Mouse (Mus musculus) heart, embryonic 12.5 days (tissue): Measurements from ENCODE around the gene Sbp. TPM values are rescaled to one million over a fixed set of nuclear protein-coding genes. Genes with fewer than 3 reads are reported as not detected.

ENCODE experiments used
- ATAC-seq: fragments of 200-750 bp; cut with Nextera tagmentation; 2 replicates; pipeline ENCODE4 v1.8.0; 2017; ENCODE audit warnings: moderate TSS enrichment, moderate library complexity; ENCODE audit not compliant: insufficient number of reproducible peaks, low FRiP score
- H3K27ac ChIP-seq: fragments of 300-500 bp; sonication (generic); 2 replicates; pipeline ENCODE4 v1.5.1; 2016; ENCODE audit warnings: mild to moderate bottlenecking, moderate library complexity; ENCODE audit not compliant: poor library complexity, severe bottlenecking
- H3K27me3 ChIP-seq: fragments of 300-500 bp; sonication (generic); replicated peaks from 2 replicates; pipeline ENCODE4 v1.6.1; 2016; ENCODE audit warnings: mild to moderate bottlenecking, moderate library complexity
- H3K36me3 ChIP-seq: fragments of 300-500 bp; sonication (generic); 2 replicates; pipeline ENCODE4 v1.6.1; 2016; ENCODE audit warnings: mild to moderate bottlenecking, moderate library complexity
- H3K4me1 ChIP-seq: fragments of 300-500 bp; sonication (generic); replicated peaks from 2 replicates; pipeline ENCODE4 v1.6.1; 2016; ENCODE audit warnings: mild to moderate bottlenecking
- H3K4me2 ChIP-seq: fragments of 300-500 bp; sonication (generic); 2 replicates; pipeline ENCODE4 v1.6.1; 2016; ENCODE audit warnings: mild to moderate bottlenecking, moderate library complexity
- H3K4me3 ChIP-seq: fragments of 300-500 bp; sonication (generic); 2 replicates; pipeline ENCODE4 v1.5.1; 2016; ENCODE audit warnings: mild to moderate bottlenecking
- H3K9ac ChIP-seq: fragments of 300-500 bp; sonication (generic); 2 replicates; pipeline ENCODE4 v1.6.1; 2016; ENCODE audit warnings: mild to moderate bottlenecking, moderate library complexity
- H3K9me3 ChIP-seq: fragments of 300-500 bp; sonication (generic); replicated peaks from 2 replicates; pipeline ENCODE4 v1.6.1; 2016; ENCODE audit warnings: mild to moderate bottlenecking, moderate library complexity
- WGBS: fragments of 180-500 bp; shearing (Covaris S2); methylation state at CpG from one replicate; pipeline ENCODE4 v1.1.7; 2016; 5-methylcytosine and 5-hydroxymethylcytosine counted together
- polyA plus RNA-seq: library from polyadenylated mRNA; unstranded; fragments of >200 nt; fragmentation: Nextera tagmentation; extraction: Ambion mirVana; gene quantifications from 2 replicates; pipeline ENCODE4 v1.2.1, GENCODE M21; 2016

Sbp gene
- polyA plus RNA-seq, 1 experiment from 2014 or later, result not detected

GRCm38 (mm10) chr17:23965805-23966425 is 24.4 kb downstream of the Sbp start:
- no peaks in the 10 kb centered on the region for H3K9me3 ChIP-seq
- H3K9ac ChIP-seq, result no peak overlapping the region
- H3K36me3 ChIP-seq, result no peaks in the 10 kb centered on the region
- H3K4me2 ChIP-seq, result no peak overlapping the region
- H3K27me3 ChIP-seq, result no peaks in the 10 kb centered on the region
- no peaks in the 10 kb centered on the region for H3K4me1 ChIP-seq
- H3K4me3 ChIP-seq, result no peak overlapping the region
- ATAC-seq, result no peak
- WGBS, result 40% methylated on average over 6 of the region's 6 CpGs
- no peak overlapping the region for H3K27ac ChIP-seq

- H3K4me1 ChIP-seq, result no peaks in the 10 kb centered on the region
- no peak overlapping the region for H3K4me3 ChIP-seq
- H3K27ac ChIP-seq, result no peak overlapping the region
- H3K36me3 ChIP-seq, result no peaks in the 10 kb centered on the region
- H3K4me2 ChIP-seq, result no peak overlapping the region
- no peaks in the 10 kb centered on the region for H3K27me3 ChIP-seq
- WGBS, result 78% methylated on average over 10 of the region's 10 CpGs
- H3K9ac ChIP-seq, result no peak overlapping the region
- H3K9me3 ChIP-seq, result no peaks in the 10 kb centered on the region
- no peak for ATAC-seq
Measured at GRCm38 (mm10) chr17:23966658-23967401, 25.4 kb downstream of the Sbp start.

- Histone ChIP-seq H3K27me3 (no peaks in the 10 kb centered on the region), H3K4me3 (no peak overlapping the region), H3K4me2 (no peak overlapping the region), H3K27ac (no peak overlapping the region), H3K36me3 (no peaks in the 10 kb centered on the region), H3K4me1 (no peaks in the 10 kb centered on the region), H3K9ac (no peak overlapping the region), H3K9me3 (no peaks in the 10 kb centered on the region)
- WGBS, result 54% methylated on average over 2 of the region's 2 CpGs
- ATAC-seq, result no peak
Measured at GRCm38 (mm10) chr17:23968780-23969179, 27.3 kb downstream of the Sbp start.

DNA sequence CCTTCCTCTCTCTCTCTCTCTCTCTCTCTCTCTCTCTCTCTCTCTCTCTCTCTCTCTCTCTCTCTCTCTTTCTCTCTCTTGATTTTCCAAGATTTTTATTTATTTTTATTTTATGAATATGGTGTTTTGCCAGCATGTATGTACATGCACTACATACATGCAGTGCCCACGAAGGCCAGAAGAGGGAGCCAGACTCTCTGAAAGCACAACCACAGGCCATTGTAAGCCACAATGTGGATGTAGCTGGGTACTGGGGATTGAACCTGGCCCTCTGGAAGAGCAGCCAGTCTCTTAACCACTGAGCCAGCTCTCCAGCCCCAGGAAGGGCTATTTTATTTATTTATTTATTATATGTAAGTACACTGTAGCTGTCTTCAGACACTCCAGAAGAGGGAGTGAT is 27.8 kb downstream of the Sbp start:
- H3K4me3 ChIP-seq, result no peak overlapping the region
- 8% methylated on average over 1 of the region's 1 CpGs for WGBS
- H3K9me3 ChIP-seq, result no peaks in the 10 kb centered on the region
- no peak overlapping the region for H3K9ac ChIP-seq
- no peak overlapping the region for H3K27ac ChIP-seq
- H3K27me3 ChIP-seq, result no peaks in the 10 kb centered on the region
- H3K4me1 ChIP-seq, result no peaks in the 10 kb centered on the region
- no peak overlapping the region for H3K4me2 ChIP-seq
- H3K36me3 ChIP-seq, result no peaks in the 10 kb centered on the region
- ATAC-seq, result no peak

DNA sequence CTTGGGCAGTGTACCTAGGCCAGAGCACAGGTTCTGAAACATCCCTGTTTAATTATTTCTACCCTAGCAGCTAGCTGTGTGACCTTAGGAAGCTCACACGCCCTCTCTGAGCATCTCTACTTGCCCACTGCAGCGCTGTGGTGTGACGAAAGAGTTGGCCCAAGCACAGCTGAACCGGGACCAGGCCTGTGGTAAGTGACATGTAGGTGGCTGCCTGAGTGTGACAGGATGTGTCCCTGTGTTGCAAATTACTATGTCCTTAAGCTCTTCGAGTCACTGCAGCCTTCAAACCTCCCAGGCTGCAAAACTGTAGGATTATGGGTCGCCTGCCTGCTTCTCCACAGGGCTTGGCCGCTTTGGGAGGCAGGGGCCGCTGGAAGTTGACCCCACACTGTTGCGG is 29.8 kb downstream of the Sbp start:
- H3K9ac ChIP-seq, result no peak overlapping the region
- H3K4me1 ChIP-seq, result no peaks in the 10 kb centered on the region
- no peaks in the 10 kb centered on the region for H3K9me3 ChIP-seq
- H3K27ac ChIP-seq, result no peak overlapping the region
- no peaks in the 10 kb centered on the region for H3K36me3 ChIP-seq
- no peaks in the 10 kb centered on the region for H3K27me3 ChIP-seq
- H3K4me2 ChIP-seq, result no peak overlapping the region
- ATAC-seq, result no peak
- WGBS, result 72% methylated on average over 9 of the region's 9 CpGs
- no peak overlapping the region for H3K4me3 ChIP-seq

GRCm38 (mm10) chr17:23976665-23977064 is 35.2 kb downstream of the Sbp start:
- Histone ChIP-seq H3K9me3 (no peaks in the 10 kb centered on the region), H3K4me1 (no peaks in the 10 kb centered on the region), H3K36me3 (no peaks in the 10 kb centered on the region), H3K4me2 (no peak overlapping the region), H3K27ac (no peak overlapping the region), H3K4me3 (no peak overlapping the region), H3K27me3 (no peaks in the 10 kb centered on the region), H3K9ac (no peak overlapping the region)
- WGBS, result 79% methylated on average over 4 of the region's 4 CpGs
- ATAC-seq, result no peak

DNA sequence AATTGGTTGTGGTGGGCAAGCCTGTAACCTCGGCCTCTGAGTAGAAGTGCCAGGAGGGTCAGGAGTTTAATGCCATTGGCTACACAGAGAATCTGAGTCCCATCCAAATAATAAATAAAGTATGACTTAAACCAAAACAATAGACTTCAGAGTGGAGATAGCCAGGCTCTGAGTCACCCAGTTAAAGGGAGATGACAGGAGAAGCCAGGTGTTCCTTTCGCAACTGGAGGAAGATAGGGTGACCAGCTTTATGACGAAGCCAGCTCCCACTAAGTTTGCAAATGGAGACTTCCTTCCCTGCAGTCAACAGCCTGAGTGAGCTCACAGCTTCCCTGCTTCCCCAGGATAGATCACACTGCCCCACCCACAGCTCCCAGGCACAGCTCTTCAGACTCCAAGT is 38.0 kb downstream of the Sbp start:
- no peak overlapping the region for H3K27ac ChIP-seq
- no peaks in the 10 kb centered on the region for H3K4me1 ChIP-seq
- H3K36me3 ChIP-seq, result no peaks in the 10 kb centered on the region
- H3K9me3 ChIP-seq, result no peaks in the 10 kb centered on the region
- H3K4me3 ChIP-seq, result no peak overlapping the region
- ATAC-seq, result no peak
- no peaks in the 10 kb centered on the region for H3K27me3 ChIP-seq
- 48% methylated on average over 3 of the region's 3 CpGs for WGBS
- no peak overlapping the region for H3K4me2 ChIP-seq
- no peak overlapping the region for H3K9ac ChIP-seq

GRCm38 (mm10) chr17:23980297-23980909 is 38.9 kb downstream of the Sbp start, which contains the start of gene Prss30:
Gene Prss30 (minus strand): TSS chr17:23980566.
- Histone ChIP-seq H3K27me3 (0 out of 2 replicates have a peak, but pooled peaks cover 4% of the 10 kb centered on the region), H3K27ac (no peak within 1 kb of the TSS), H3K9ac (no peak within 1 kb of the TSS), H3K36me3 (no peaks in the 10 kb centered on the region), H3K9me3 (no peaks in the 10 kb centered on the region), H3K4me3 (no peak within 1 kb of the TSS), H3K4me2 (no peak within 1 kb of the TSS), H3K4me1 (no peaks in the 10 kb centered on the region)
- ATAC-seq, result no peak
- 70% methylated on average over 10 of the region's 10 CpGs for WGBS

GRCm38 (mm10) chr17:23982912-23983311 is 41.4 kb downstream of the Sbp start:
- Histone ChIP-seq H3K27me3 (peaks cover 9% of the 10 kb centered on the region; the same call in 1 of the 2 replicates), H3K4me1 (no peaks in the 10 kb centered on the region)
- WGBS, result 62% methylated on average over 4 of the region's 4 CpGs

GRCm38 (mm10) chr17:23984989-23985388 is 43.5 kb downstream of the Sbp start:
- no peak overlapping the region for H3K27ac ChIP-seq
- H3K4me3 ChIP-seq, result no peak overlapping the region
- 86% methylated on average over 1 of the region's 1 CpGs for whole genome bisulfite sequencing
- H3K4me2 ChIP-seq, result no peak overlapping the region
- no peak for ATAC-seq
- peaks cover 19% of the 10 kb centered on the region for H3K27me3 ChIP-seq
- H3K36me3 ChIP-seq, result no peaks in the 10 kb centered on the region
- H3K9ac ChIP-seq, result no peak overlapping the region
- H3K4me1 ChIP-seq, result no peaks in the 10 kb centered on the region
- H3K9me3 ChIP-seq, result no peaks in the 10 kb centered on the region

More at GRCm38 (mm10) chr17:23982912-23983311, 41.4 kb downstream of the Sbp start:
- H3K9me3 ChIP-seq, result no peaks in the 10 kb centered on the region
- no peak overlapping the region for H3K27ac ChIP-seq
- no peak for ATAC-seq
- no peak overlapping the region for H3K4me2 ChIP-seq
- no peak overlapping the region for H3K9ac ChIP-seq
- H3K4me3 ChIP-seq, result no peak overlapping the region
- H3K36me3 ChIP-seq, result no peaks in the 10 kb centered on the region

DNA sequence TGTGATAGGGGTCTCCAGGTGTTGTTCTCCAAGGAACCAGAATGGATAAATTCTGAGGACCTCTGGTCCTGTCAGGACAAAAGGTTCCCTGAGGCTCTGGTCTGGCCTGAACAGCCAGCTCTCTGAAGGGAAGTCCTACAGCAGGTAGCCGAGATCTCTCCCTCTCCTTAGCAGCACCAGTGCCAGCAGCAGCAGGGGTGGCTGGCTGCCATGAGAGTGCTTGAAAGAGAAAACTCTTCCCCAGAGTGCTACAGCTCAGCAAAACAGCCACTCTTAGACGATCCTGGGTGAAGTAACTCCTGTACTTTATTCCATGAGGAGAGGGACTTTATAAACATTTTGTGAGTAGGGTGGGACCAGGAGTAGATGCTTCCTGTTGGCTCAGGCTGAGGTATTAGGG is 48.3 kb downstream of the Sbp start:
- H3K4me3 ChIP-seq, result no peak overlapping the region
- H3K27ac ChIP-seq, result no peak overlapping the region
- no peak overlapping the region for H3K9ac ChIP-seq
- H3K36me3 ChIP-seq, result no peaks in the 10 kb centered on the region
- H3K9me3 ChIP-seq, result no peaks in the 10 kb centered on the region
- H3K27me3 ChIP-seq, result peaks cover 29% of the 10 kb centered on the region
- 28% methylated on average over 2 of the region's 2 CpGs for WGBS
- no peak for ATAC-seq
- 0 out of 2 replicates have a peak, but pooled peaks cover 5% of the 10 kb centered on the region for H3K4me1 ChIP-seq
- H3K4me2 ChIP-seq, result no peak overlapping the region
